Mouse (Mus musculus): ENCODE data around the gene Tspan1. TPM values are rescaled to one million over a fixed set of nuclear protein-coding genes. Genes with fewer than 3 reads are reported as not detected.

The Tspan1 gene
- polyA plus RNA-seq, 1 experiment = 0.16 TPM

DNA sequence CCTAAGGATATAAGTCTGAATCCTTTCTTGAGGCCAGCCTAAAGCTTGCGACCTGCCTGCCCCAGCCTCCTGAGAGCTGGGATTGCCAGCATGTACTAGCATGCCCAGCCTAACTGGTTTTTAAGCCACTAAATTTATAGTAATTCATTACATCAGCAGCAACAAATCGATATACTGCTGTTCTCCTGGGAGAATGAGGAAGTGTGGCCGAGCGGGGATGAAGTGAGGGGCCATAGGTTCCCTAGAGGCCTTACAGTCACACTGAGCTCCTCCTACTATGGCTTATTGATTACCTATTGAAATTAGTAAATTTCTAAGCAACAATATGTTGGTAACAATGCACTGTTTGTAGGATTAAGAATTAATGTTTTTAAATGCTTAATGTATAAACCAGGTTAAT, 34.3 kb downstream of the Tspan1 start:
- Histone ChIP-seq H3K79me2 (ENCODE audit: control insufficient read depth, insufficient read depth) (no peaks in the 10 kb centered on the region), H3K4me2 (ENCODE audit: low read depth) (no peak overlapping the region), H3K27me3 (ENCODE audit: control insufficient read depth, insufficient read depth, insufficient read length) (no peaks in the 10 kb centered on the region), H3K4me3 (no peak overlapping the region), H3ac (ENCODE audit: control insufficient read depth, insufficient read length) (no peak overlapping the region), H3K36me3 (ENCODE audit: control insufficient read depth, insufficient read depth) (peaks cover 3% of the 10 kb centered on the region)
- TF ChIP-seq MYOG (IDR thresholded peaks at IDR 0.05; ENCODE audit: control insufficient read depth in 1 of 3, insufficient read depth in 1 of 3, insufficient read length in 2 of 3, low read depth in 2 of 3) = no peak
- TF ChIP-seq SRF (IDR thresholded peaks at IDR 0.05; ENCODE audit: control insufficient read depth, insufficient read length, low read depth) = no peak
- TF ChIP-seq TCF3 (IDR thresholded peaks at IDR 0.05; ENCODE audit: insufficient read length, low read depth) = no peak
- no peak for TF ChIP-seq USF1 (IDR thresholded peaks at IDR 0.05; ENCODE audit: low read depth)

DNA sequence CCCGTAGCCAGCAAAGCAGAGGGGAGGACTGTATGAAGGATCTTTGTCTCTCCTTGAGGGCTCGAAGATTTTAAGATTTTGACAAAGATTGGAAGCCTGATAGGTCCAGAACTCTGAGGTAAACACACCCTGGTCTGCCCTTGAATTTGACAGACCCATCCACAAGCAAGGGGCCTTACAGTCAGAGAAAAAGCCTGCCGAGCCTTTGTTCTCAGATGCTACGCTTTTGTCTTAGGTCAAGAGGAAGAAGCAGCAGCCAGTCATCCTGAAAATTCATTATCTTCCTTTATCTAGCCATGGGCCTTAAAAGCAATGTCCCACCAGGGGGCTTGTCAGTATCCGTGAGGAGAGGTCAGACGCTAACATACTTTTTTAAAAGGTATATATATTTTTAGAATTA, 39.4 kb downstream of the Tspan1 start:
- H3K27me3 ChIP-seq (ENCODE audit: control insufficient read depth, insufficient read depth, insufficient read length) = no peaks in the 10 kb centered on the region
- H3K4me3 ChIP-seq = no peak overlapping the region
- no peak overlapping the region for H3K4me2 ChIP-seq (ENCODE audit: low read depth)
- TF ChIP-seq MAX (IDR thresholded peaks at IDR 0.05; ENCODE audit: low read depth) (no peak), SRF (IDR thresholded peaks at IDR 0.05; ENCODE audit: control insufficient read depth, insufficient read length, low read depth) (no peak)
- no peak overlapping the region for H3ac ChIP-seq (ENCODE audit: control insufficient read depth, insufficient read length)
- no peaks in the 10 kb centered on the region for H3K36me3 ChIP-seq (ENCODE audit: control insufficient read depth, insufficient read depth)
- H3K79me2 ChIP-seq (ENCODE audit: control insufficient read depth, insufficient read depth) = no peaks in the 10 kb centered on the region

- H3K4me2 ChIP-seq (ENCODE audit: low read depth) = no peak overlapping the region
- H3ac ChIP-seq (ENCODE audit: control insufficient read depth, insufficient read length) = no peak overlapping the region
- H3K27me3 ChIP-seq (ENCODE audit: control insufficient read depth, insufficient read depth, insufficient read length) = no peaks in the 10 kb centered on the region
- no peak overlapping the region for H3K4me3 ChIP-seq
- TF ChIP-seq POLR2AphosphoS2 (IDR thresholded peaks at IDR 0.05; ENCODE audit: insufficient read length, low read depth) (no peak), CEBPB (IDR thresholded peaks at IDR 0.05; ENCODE audit: insufficient read depth, poor library complexity, severe bottlenecking) (no peak), MYOG (IDR thresholded peaks at IDR 0.05; ENCODE audit: control insufficient read depth in 1 of 3, insufficient read depth in 1 of 3, insufficient read length in 2 of 3, low read depth in 2 of 3) (no peak), REST (IDR thresholded peaks at IDR 0.05; ENCODE audit: insufficient read depth, insufficient read length) (no peak), TCF12 (IDR thresholded peaks at IDR 0.05; ENCODE audit: insufficient read depth, poor library complexity, severe bottlenecking) (no peak), POLR2A (IDR thresholded peaks at IDR 0.05; ENCODE audit: insufficient read length, low read depth) (no peak), TCF3 (IDR thresholded peaks at IDR 0.05; ENCODE audit: insufficient read length, low read depth) (no peak), E2F4 (IDR thresholded peaks at IDR 0.05; ENCODE audit: insufficient read depth) (no peak), USF1 (IDR thresholded peaks at IDR 0.05; ENCODE audit: low read depth) (no peak), SRF (IDR thresholded peaks at IDR 0.05; ENCODE audit: control insufficient read depth, insufficient read length, low read depth) (no peak), MAX (IDR thresholded peaks at IDR 0.05; ENCODE audit: low read depth) (no peak), MYOD1 (IDR thresholded peaks at IDR 0.05; ENCODE audit: control insufficient read depth in 1 of 3, insufficient read length in 2 of 3, low read depth in 2 of 3) (no peak)
- no peaks in the 10 kb centered on the region for H3K36me3 ChIP-seq (ENCODE audit: control insufficient read depth, insufficient read depth)
- peaks cover 3% of the 10 kb centered on the region for H3K79me2 ChIP-seq (ENCODE audit: control insufficient read depth, insufficient read depth)
Observed at GRCm38 (mm10) chr4:116125803-116126386, 41.5 kb downstream of the Tspan1 start.

DNA sequence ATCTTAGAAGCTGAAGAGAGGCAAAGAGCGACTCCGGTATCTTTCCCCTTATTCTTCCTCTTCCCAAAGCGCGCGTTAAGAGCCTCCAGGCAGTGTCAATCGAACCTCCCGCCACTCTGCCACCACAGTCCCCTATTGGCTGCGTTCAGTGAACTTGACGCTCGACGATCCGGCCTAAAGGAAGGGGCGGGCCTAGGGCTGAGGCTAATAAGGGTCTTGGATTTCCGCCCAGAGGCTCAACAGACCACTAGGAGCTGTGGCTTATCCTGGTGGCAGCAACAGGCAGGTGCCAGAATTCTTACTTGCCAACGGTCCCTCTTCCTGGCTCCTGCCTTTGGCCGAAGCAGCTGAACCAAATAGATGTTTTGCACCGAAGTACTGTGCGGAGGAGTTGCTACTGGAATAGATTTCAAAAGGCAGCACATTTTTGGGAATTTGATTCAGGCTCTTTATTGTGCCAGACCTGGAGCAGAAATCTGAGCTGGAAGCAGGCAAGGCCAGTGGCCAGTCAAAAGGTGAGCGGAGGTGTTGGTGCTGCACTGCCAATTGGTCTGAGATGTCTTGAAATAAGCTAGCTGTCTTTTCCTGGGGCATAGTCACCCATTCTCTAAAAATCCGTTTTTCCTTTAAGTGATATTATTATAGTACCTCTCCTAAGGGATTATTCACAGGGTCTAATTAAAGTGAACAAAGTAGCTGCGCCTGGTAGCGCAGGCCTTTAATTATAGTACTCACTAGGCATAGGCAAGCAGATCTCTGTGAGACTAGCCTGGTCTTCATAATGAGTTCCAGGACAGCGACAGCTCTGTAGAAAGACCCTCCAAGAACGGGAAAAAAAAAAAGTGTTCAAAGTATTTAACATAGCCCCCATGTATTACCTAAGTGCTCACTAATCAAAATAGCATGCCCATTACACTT, 43.5 kb downstream of the Tspan1 start, which contains the start of the genes Rad54l and Pomgnt1:
TSS of gene Rad54l (minus strand) at position 89 of the 918 bp plus-strand sequence.
TSS of gene Pomgnt1 (plus strand) at position 239 of the 918 bp plus-strand sequence.
- H3K36me3 ChIP-seq (ENCODE audit: control insufficient read depth, insufficient read depth) = no peaks in the 10 kb centered on the region
- no peaks in the 10 kb centered on the region for H3K27me3 ChIP-seq (ENCODE audit: control insufficient read depth, insufficient read depth, insufficient read length)
- H3K4me2 ChIP-seq (ENCODE audit: low read depth) = peak within 1 kb of the TSS; percentile 100
- TF ChIP-seq MAX (IDR thresholded peaks at IDR 0.05; ENCODE audit: low read depth) (no peak), REST (IDR thresholded peaks at IDR 0.05; ENCODE audit: insufficient read depth, insufficient read length) (no peak), E2F4 (IDR thresholded peaks at IDR 0.05; ENCODE audit: insufficient read depth) (peak; percentile 94), TCF3 (IDR thresholded peaks at IDR 0.05; ENCODE audit: insufficient read length, low read depth) (no peak), TCF12 (IDR thresholded peaks at IDR 0.05; ENCODE audit: insufficient read depth, poor library complexity, severe bottlenecking) (no peak), MYOD1 (IDR thresholded peaks at IDR 0.05; ENCODE audit: control insufficient read depth in 1 of 3, insufficient read length in 2 of 3, low read depth in 2 of 3) (peak in 1 of 3 experiments; percentile 22), POLR2AphosphoS2 (IDR thresholded peaks at IDR 0.05; ENCODE audit: insufficient read length, low read depth) (no peak), SRF (IDR thresholded peaks at IDR 0.05; ENCODE audit: control insufficient read depth, insufficient read length, low read depth) (peak; percentile 93), USF1 (IDR thresholded peaks at IDR 0.05; ENCODE audit: low read depth) (no peak), CEBPB (IDR thresholded peaks at IDR 0.05; ENCODE audit: insufficient read depth, poor library complexity, severe bottlenecking) (no peak), MYOG (IDR thresholded peaks at IDR 0.05; ENCODE audit: control insufficient read depth in 1 of 3, insufficient read depth in 1 of 3, insufficient read length in 2 of 3, low read depth in 2 of 3) (no peak), POLR2A (IDR thresholded peaks at IDR 0.05; ENCODE audit: insufficient read length, low read depth) (peak; percentile 67)
- peaks cover 3% of the 10 kb centered on the region for H3K79me2 ChIP-seq (ENCODE audit: control insufficient read depth, insufficient read depth)
- no peak within 1 kb of the TSS for H3ac ChIP-seq (ENCODE audit: control insufficient read depth, insufficient read length)
- H3K4me3 ChIP-seq = peak within 1 kb of the TSS; percentile 44

Data from myocyte (in vitro differentiated cells).